Mouse (Mus musculus) brown adipose tissue, adult 24 weeks (tissue): Measurements from ENCODE around the gene Cpeb1. TPM values are rescaled to one million over a fixed set of nuclear protein-coding genes. Genes with fewer than 3 reads are reported as not detected.

ENCODE experiments used
- H3K27ac ChIP-seq: fragments of 200-500 bp; replicated peaks from 2 replicates; pipeline ENCODE4 v1.5.1; 2012; ENCODE audit warnings: low read depth, mild to moderate bottlenecking, low read length
- H3K4me1 ChIP-seq: fragments of 200-500 bp; 2 replicates; pipeline ENCODE4 v1.6.1; 2012; ENCODE audit warnings: low read length, mixed read lengths; ENCODE audit not compliant: control insufficient read depth, insufficient read depth, insufficient read length
- H3K4me3 ChIP-seq: fragments of 200-500 bp; 2 replicates; pipeline ENCODE4 v1.5.1; 2012; ENCODE audit warnings: low read depth, mild to moderate bottlenecking, low read length, moderate library complexity; ENCODE audit not compliant: insufficient read depth
- polyA plus RNA-seq: library from polyadenylated mRNA; stranded (reverse); fragments of >200 nt; gene quantifications from 2 replicates; pipeline ENCODE4 v1.2.4, GENCODE M21; 2012; ENCODE audit not compliant: missing spikeins, insufficient read depth, insufficient read length

Gene Cpeb1
- polyA plus RNA-seq, 1 experiment: 20.8 TPM

DNA sequence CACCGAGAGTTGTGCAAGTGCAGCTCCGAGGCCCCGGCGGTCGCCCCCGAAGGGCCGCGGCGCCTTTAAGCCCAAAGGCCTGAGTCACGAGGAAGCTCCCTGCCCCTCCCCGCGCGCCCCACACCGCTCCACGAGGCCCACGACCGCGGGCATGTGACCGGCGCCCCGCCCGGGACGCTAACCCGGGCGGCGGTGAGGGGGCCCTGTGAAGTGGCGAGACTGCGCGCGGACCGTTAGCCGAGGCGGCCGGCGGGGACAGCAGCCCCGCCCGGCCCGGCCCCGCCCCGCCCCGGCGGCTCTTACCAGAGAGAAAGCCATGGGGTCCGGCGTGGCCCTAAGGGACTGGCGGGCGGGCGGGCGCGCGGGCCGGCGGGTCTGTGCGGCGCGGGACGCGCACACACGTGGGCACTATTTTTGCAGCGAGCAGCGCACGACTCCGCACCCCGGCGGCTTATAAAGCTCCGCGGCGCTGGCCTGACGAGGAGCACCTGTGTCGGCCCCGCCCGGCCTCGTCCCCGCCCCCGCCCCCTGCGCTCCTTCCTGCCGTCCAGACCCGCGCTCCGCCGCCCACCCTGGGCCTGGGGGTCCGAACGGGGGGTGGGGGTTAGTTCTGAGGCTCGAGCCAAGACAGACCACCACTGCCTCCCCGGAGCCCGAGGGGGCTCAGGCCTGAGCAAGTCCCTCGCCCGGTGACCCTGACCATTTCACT lies 780 bp downstream of the Cpeb1 start:
- peak overlapping the region; percentile 25; the same call in 1 of the 2 replicates for H3K27ac ChIP-seq
- no peaks in the 10 kb centered on the region for H3K4me1 ChIP-seq
- H3K4me3 ChIP-seq: peak overlapping the region; percentile 65

DNA sequence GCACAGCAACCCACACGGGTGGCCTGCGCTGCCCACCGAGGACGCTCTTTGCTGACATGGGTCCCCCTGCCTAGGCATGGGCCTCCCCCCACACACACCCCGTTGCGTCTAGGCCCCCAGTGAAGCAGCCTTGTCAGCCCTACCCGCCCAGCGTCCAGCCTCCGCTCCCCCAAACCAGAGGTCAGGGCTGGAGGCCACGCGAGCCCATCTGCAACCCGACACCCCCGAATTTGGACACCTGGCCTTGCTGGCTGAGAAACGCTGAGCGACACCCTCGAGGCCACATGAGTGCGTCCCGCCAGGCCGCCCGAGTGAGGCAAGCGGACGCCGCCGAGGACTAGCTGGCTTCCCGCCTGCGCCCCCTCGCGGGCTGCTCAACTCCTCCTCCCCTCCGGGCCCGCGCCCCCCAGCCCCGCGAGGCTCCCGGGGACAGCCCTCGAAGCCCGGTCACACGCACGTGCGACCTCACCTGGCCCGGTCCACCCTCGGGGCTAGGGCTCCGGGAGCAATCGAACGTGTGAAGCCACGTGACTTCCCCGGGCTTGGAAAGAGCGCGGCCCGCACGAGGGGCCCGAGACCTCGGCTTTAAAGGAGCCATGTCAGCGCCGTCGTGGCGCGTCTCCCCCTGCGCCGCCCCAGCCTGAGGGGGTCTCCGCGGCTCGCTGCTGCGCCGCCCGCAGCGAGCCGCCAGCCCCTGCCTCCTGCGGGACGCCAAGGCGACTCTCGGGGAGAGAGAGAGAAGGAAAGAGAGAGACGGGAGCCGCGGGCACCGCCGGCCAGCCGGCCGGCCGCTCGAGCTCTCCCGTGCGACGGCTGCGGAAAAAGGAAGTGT lies 1.6 kb downstream of the Cpeb1 start:
- Histone ChIP-seq H3K27ac (no peak overlapping the region), H3K4me3 (peak overlapping the region; percentile 65), H3K4me1 (no peaks in the 10 kb centered on the region)

DNA sequence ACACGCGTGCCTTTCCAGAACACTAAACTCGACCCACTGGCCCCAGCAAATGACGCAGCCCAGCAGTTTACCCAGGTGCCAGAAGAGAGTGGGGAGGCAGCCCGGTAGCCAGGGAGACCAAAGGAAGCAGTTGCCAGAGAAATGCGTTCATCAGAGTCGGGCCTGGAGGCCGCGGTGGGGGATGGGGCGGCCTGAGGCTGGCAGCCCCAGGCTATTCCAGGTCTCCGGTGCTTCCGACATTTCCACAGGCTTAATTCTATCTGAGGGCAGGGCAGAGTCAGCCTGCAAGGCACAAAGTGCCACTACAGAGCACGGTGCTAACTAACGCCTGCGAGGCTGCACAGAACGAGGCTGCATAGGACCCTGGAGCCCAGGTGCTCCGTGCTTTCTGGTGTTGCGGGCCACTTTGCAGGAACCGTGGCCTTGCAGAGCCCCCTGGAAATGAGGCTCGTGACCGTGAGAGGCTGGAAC lies 2.3 kb downstream of the Cpeb1 start:
- no peak overlapping the region for H3K27ac ChIP-seq

DNA sequence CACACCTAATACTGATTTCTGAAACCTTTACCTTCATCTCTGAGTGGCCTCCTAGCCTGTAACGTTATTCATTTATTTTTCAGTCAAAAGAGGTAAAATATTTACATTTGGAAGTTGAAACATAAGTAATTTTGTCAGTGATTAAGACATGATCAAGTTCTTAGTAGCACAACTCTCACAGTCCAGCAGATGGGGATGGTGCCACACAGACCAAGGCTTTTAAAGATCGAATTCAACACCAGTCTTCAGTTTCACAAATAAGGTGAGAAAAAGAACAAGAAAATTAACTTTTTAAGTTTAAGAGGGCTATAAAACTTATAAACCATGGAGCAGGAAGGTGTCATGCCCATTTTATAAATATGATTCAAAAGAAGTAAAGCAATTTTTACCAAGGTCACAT lies 56.3 kb downstream of the Cpeb1 start:
- Histone ChIP-seq H3K27ac (no peak overlapping the region), H3K4me1 (no peaks in the 10 kb centered on the region), H3K4me3 (no peak overlapping the region)

More for the DNA sequence above, 2.3 kb downstream of the Cpeb1 start:
- Histone ChIP-seq H3K4me1 (no peaks in the 10 kb centered on the region), H3K4me3 (peak overlapping the region; percentile 65)

DNA sequence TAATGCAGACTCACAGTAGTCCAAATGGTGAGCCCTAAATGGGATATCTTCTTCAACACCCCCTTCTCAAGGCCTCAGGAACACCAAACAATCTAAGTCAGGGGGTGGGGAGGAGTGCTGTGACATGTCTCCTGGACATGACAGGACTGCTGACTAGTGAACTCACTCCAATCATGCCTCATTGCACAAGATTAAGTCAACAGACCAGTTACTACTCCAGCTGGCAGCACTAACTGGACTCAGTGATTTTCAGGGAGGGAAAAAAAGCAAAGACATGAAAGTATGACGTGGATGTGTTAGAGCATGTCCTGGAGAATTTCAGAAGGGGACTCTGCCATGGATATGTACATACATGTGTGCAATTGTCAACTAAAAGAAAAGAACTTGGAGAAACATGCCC lies 75.9 kb downstream of the Cpeb1 start:
- H3K4me3 ChIP-seq: no peak overlapping the region
- no peaks in the 10 kb centered on the region for H3K4me1 ChIP-seq
- H3K27ac ChIP-seq: no peak overlapping the region

DNA sequence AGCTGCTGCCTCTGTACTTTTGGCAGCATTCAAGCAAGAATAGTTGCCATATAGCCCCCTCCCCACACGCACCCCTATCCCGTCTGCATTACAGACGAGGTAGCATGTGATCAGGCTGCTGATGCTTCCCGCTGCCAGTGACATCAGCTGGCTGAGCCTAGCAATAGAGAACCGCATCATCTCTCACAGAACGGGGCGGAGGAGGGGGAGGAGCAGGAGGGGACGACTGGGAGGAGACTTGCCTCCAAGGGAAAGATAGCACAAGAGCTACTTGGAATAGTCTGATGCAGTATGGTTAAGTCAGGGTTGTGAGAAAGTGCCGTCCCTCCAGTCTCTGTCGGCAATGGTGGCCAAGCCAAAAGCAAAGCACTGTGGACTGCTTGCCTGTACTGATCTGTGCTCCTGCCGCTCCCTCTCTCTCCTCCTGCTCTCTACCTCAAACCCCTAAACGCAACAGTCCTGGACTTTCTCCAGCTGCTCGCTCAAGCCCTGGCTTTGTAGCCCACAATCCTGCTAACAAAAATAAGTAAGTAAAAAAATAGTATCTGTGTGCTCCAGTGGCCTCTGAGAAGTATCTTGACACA lies 82.8 kb downstream of the Cpeb1 start:
- Histone ChIP-seq H3K4me1 (no peaks in the 10 kb centered on the region), H3K27ac (no peak overlapping the region), H3K4me3 (no peak overlapping the region)

DNA sequence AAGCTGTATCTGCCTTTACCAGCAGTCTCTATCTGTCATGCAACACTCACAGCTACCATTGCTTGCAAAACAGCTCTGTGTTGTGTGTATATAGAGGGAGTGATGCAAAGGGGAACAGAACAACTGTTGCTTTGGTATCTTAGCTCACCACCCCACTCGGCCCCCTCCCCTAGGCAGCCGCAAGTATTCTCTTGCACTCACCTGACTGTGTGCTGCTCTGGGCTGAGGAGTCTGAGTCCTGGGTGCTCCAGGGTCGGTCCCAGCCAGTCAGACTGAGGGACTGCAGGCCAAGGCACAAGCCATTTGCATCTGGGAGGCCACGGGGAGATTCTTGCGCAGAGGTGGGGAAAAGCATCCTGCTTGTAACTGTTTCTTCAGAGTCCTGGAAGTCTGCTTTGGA lies 83.5 kb downstream of the Cpeb1 start:
- H3K4me3 ChIP-seq: no peak overlapping the region
- H3K27ac ChIP-seq: no peak overlapping the region
- no peaks in the 10 kb centered on the region for H3K4me1 ChIP-seq

DNA sequence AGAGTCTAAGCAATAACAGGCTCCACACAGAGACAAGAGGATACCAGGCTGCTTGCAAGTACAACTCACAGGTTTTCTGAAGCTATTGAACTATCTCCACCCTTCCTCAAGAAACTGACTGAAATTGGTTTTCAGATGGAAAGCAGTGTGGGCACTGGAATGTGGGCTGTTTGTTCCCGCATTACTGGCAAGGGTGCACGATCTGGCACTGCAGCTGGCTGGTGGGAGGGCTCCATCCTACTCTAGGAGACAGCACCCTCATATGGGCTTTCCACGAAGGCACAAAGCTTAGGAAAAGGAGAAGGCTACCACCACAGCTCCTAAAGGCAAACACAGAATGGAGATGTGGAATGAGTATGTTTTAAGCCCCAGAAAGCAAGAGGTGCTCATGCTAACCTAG lies 85.5 kb downstream of the Cpeb1 start:
- H3K4me1 ChIP-seq: no peaks in the 10 kb centered on the region
- no peak overlapping the region for H3K27ac ChIP-seq
- no peak overlapping the region for H3K4me3 ChIP-seq

DNA sequence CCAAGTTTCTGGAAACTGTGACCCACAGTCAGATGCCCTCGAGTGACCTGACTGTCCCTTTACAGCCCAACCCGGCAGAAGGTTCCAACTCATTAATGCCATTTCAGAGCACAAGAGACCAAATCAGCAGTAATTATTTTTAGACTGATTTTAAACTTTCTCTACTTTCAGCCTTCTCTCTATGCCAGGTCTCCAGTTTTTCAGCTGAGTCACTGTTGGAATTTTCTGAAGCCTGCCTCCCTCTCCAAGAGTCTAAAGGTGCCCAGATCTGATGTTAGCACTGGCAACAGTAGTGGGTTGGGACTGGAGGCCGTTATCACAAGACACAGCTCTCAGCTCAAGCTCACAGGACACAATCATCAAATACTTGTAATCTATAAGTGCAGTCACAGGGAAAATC lies 87.3 kb downstream of the Cpeb1 start:
- Histone ChIP-seq H3K4me1 (no peaks in the 10 kb centered on the region), H3K27ac (no peak overlapping the region), H3K4me3 (no peak overlapping the region)

DNA sequence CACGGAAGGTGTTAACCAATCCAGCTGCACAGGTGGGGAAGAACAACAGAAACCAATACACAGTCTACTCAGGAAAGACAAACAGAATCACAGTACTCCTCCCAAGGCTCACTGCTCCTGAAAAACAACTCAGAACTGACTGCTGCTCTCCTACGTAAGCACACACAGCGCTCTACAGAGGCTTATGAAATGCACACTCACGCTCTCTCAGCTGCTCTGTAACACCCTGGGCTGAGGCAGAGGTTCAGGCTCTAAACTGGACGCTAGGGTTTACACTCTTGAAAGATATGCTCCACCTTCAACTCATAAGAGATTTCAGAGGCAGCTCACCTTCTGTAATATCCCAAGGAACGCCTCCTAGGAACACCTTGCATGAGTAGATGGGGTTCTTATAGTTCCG lies 98.3 kb downstream of the Cpeb1 start:
- Histone ChIP-seq H3K4me1 (no peaks in the 10 kb centered on the region), H3K4me3 (no peak overlapping the region), H3K27ac (no peak overlapping the region)

DNA sequence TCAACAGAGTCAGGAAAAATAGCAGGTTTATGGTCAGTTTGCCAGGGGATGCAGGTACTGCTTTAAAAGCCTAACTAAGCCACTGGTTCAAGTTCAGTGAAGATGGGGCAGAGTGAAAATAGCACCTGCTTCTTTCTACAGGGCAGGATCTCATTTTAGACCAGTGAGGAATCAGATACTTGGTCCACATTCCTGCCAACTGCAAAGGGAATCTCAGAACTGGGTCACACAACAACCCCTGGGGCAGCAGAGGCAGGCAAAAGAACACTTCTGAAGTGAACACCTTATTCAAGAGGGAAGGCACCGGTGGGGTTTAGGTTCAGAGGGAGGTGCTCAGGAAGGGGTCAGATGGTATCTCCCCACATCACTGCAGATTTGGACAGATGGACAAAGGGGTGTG lies 98.9 kb downstream of the Cpeb1 start:
- H3K4me3 ChIP-seq: no peak overlapping the region
- no peak overlapping the region for H3K27ac ChIP-seq
- H3K4me1 ChIP-seq: no peaks in the 10 kb centered on the region

DNA sequence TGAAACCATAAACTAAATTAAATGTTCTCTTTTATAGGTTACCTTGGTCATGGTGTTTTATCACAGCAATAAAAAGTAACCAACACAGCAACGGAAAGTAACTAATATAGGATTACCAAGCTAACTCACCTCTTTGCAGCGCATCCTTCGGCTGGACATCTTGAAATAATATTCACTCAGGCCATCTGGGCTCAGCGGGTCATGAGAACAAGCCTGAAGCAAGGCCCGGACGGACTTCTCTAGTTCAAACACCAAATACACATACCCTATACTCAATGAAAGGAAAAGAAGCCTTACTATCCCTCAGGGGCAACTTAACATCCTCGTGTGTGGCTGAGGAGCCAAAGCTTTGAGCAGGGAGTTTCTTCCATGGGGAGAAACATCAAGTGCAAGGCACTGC lies 99.5 kb downstream of the Cpeb1 start:
- Histone ChIP-seq H3K27ac (no peak overlapping the region), H3K4me3 (no peak overlapping the region), H3K4me1 (no peaks in the 10 kb centered on the region)

DNA sequence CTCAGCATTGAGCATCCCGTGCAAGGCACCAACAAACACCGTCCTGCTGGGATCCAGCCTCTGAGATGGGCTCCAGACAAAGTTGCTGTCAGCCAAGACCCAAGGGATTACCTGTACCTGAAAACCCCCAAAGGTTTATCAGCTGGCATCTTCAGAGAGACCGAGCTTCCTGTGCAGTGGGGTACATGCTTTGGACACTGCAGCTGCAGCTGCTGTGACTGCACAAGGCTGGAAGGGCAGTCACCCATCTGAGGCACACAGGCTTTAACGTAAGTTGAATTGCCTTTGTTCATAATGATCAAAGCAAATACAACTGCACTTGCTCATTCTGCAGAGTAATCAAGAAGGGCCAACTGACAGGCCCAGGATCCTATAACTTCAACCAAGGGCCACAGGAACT lies 103.4 kb downstream of the Cpeb1 start:
- H3K27ac ChIP-seq: no peak overlapping the region
- no peaks in the 10 kb centered on the region for H3K4me1 ChIP-seq

DNA sequence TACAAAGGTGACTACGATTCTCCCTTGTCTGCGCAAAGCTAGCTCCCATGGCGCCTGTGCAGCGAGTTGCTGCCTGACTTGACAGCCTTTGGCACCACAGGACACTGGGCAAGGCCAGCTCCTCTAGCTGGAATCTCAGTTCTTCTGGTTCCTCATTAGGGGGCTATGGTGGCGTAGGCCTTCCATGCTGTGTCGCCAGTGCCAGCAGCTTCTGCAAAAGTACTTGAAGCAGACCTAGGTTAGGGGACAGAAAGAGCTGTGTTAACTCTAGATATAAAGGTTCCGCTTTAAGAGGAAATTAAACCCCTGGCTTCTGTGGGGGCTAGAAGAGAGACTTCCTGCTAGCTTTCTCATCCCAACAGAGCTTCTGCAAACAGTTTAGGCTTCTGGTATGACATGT lies 107.1 kb downstream of the Cpeb1 start:
- no peak overlapping the region for H3K4me3 ChIP-seq
- H3K27ac ChIP-seq: no peak overlapping the region
- peaks cover 7% of the 10 kb centered on the region for H3K4me1 ChIP-seq

More for the DNA sequence above, 103.4 kb downstream of the Cpeb1 start:
- H3K4me3 ChIP-seq: no peak overlapping the region

DNA sequence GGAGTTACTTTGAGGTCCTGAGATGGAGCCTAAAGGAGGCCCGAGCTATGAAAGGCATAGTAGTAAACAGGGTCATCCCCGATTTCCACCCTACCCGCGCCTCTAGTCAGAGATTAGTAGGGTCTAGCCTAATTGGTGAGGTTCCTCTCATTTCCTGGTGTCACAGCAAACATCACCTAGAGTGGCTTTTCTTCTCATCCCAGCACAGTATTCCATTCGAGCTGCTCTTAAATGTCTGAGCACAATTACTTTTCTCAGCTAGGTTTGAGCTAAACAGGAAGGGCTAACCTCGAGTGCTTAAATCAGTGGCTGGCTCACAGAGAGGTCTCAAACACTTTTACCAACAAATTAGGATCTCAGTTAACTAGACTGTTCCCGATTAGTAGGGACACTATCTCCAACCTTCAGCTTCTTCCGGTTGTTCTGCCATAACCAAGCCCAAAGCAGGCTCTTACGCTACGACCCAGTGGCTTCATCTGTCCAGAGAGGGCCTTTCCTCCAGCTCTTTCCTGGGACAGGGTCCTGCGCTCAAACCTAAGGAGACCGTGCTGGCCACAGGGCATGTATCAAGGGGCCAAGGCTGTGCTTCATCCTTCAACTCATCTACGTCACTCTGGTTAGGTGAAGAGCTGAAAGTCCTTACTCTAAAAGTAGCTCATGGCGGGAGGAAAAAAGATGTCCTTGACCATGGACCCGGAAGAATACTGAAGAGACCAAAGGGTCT lies 109.7 kb downstream of the Cpeb1 start:
- Histone ChIP-seq H3K4me1 (peaks cover 7% of the 10 kb centered on the region), H3K4me3 (peak overlapping the region; percentile 77), H3K27ac (peak overlapping the region; percentile 83)
